Mouse (Mus musculus) myocyte (in vitro differentiated cells): Measurements from ENCODE around the gene Wasf3. TPM values are rescaled to one million over a fixed set of nuclear protein-coding genes. Genes with fewer than 3 reads are reported as not detected.

Experiments used
- H3K27me3 ChIP-seq: one replicate; pipeline ENCODE4 v1.6.1; 2011; ENCODE audit not compliant: control insufficient read depth, insufficient read depth, insufficient read length
- H3K36me3 ChIP-seq: one replicate; pipeline ENCODE4 v1.6.1; 2011; ENCODE audit not compliant: control insufficient read depth, insufficient read depth
- H3K4me2 ChIP-seq: one replicate; pipeline ENCODE4 v1.6.1; 2011; ENCODE audit warnings: low read depth, control low read depth
- H3K4me3 ChIP-seq: one replicate; pipeline ENCODE4 v1.5.1; 2011; ENCODE audit warnings: mild to moderate bottlenecking, control low read depth, moderate library complexity
- H3K79me2 ChIP-seq: one replicate; pipeline ENCODE4 v1.6.1; 2011; ENCODE audit not compliant: control insufficient read depth, insufficient read depth
- H3ac ChIP-seq: one replicate; pipeline ENCODE4 v1.6.1; 2011; ENCODE audit not compliant: control insufficient read depth, insufficient read length
- CEBPB ChIP-seq: IDR thresholded peaks from 2 replicates; pipeline ENCODE4 v1.6.1; 2011; ENCODE audit warnings: mild to moderate bottlenecking, moderate library complexity; ENCODE audit not compliant: poor library complexity, insufficient read depth, severe bottlenecking
- E2F4 ChIP-seq: IDR thresholded peaks from one replicate; pipeline ENCODE4 v1.6.1; 2011; ENCODE audit warnings: mild to moderate bottlenecking, control low read depth, moderate library complexity; ENCODE audit not compliant: insufficient read depth
- MAX ChIP-seq: IDR thresholded peaks from one replicate; pipeline ENCODE4 v1.6.1; 2011; ENCODE audit warnings: low read depth, mild to moderate bottlenecking, control low read depth
- MYOD1 ChIP-seq, 3 experiments: IDR thresholded peaks; one replicate each; pipeline ENCODE4 v1.6.1; 2011; ENCODE audit warnings: control low read depth in 2 of 3, low read depth in 2 of 3, mild to moderate bottlenecking in 2 of 3, moderate library complexity in 1 of 3; ENCODE audit not compliant: insufficient read length in 2 of 3, control insufficient read depth in 1 of 3
- MYOG ChIP-seq, 3 experiments: IDR thresholded peaks; one replicate each; pipeline ENCODE4 v1.6.1; 2011; ENCODE audit warnings: control low read depth in 2 of 3, low read depth in 2 of 3, mild to moderate bottlenecking in 2 of 3; ENCODE audit not compliant: insufficient read length in 2 of 3, control insufficient read depth in 1 of 3, insufficient read depth in 1 of 3
- POLR2A ChIP-seq: IDR thresholded peaks from one replicate; pipeline ENCODE4 v1.6.1; 2011; ENCODE audit warnings: low read depth, mild to moderate bottlenecking, control low read depth, moderate library complexity; ENCODE audit not compliant: insufficient read length
- POLR2AphosphoS2 ChIP-seq: IDR thresholded peaks from one replicate; pipeline ENCODE4 v1.6.1; 2011; ENCODE audit warnings: low read depth, control low read depth; ENCODE audit not compliant: insufficient read length
- REST ChIP-seq: IDR thresholded peaks from one replicate; pipeline ENCODE4 v1.6.1; 2011; ENCODE audit warnings: mild to moderate bottlenecking, control low read depth, moderate library complexity; ENCODE audit not compliant: insufficient read depth, insufficient read length
- SRF ChIP-seq: IDR thresholded peaks from one replicate; pipeline ENCODE4 v1.6.1; 2011; ENCODE audit warnings: low read depth; ENCODE audit not compliant: control insufficient read depth, insufficient read length
- TCF12 ChIP-seq: IDR thresholded peaks from one replicate; pipeline ENCODE4 v1.6.1; 2011; ENCODE audit warnings: mild to moderate bottlenecking, control low read depth; ENCODE audit not compliant: poor library complexity, insufficient read depth, severe bottlenecking
- TCF3 ChIP-seq: IDR thresholded peaks from one replicate; pipeline ENCODE4 v1.6.1; 2011; ENCODE audit warnings: low read depth, control low read depth; ENCODE audit not compliant: insufficient read length
- USF1 ChIP-seq: IDR thresholded peaks from one replicate; pipeline ENCODE4 v1.6.1; 2011; ENCODE audit warnings: low read depth, mild to moderate bottlenecking, control low read depth, moderate library complexity
- polyA plus RNA-seq: library from polyadenylated mRNA; unstranded; fragments of >200 nt; fragmentation: generic; extraction: Trizol; gene quantifications from one replicate; pipeline ENCODE4 v1.2.1, GENCODE M21; 2012; ENCODE audit warnings: missing spikeins

Wasf3 gene
- polyA plus RNA-seq, 1 experiment = not detected

- H3K4me3 ChIP-seq = no peak overlapping the region
- TF ChIP-seq TCF12 (no peak), MYOG (IDR thresholded peaks at IDR 0.05; ENCODE audit: control insufficient read depth in 1 of 3, insufficient read depth in 1 of 3, insufficient read length in 2 of 3, low read depth in 2 of 3) (no peak), TCF3 (no peak), MYOD1 (IDR thresholded peaks at IDR 0.05; ENCODE audit: control insufficient read depth in 1 of 3, insufficient read length in 2 of 3, low read depth in 2 of 3) (no peak), MAX (no peak), CEBPB (no peak), POLR2AphosphoS2 (no peak), POLR2A (no peak), E2F4 (no peak), USF1 (no peak), REST (no peak), SRF (no peak)
- H3K27me3 ChIP-seq = peaks cover 5% of the 10 kb centered on the region
- no peak overlapping the region for H3K4me2 ChIP-seq
- H3ac ChIP-seq = no peak overlapping the region
- no peaks in the 10 kb centered on the region for H3K79me2 ChIP-seq
- H3K36me3 ChIP-seq = no peaks in the 10 kb centered on the region
Measured at GRCm38 (mm10) chr5:146415218-146415617, 30.4 kb downstream of the Wasf3 start.

- TF ChIP-seq CEBPB (no peak), MYOD1 (IDR thresholded peaks at IDR 0.05; ENCODE audit: control insufficient read depth in 1 of 3, insufficient read length in 2 of 3, low read depth in 2 of 3) (no peak), REST (no peak), MAX (no peak), E2F4 (no peak), POLR2AphosphoS2 (no peak), SRF (no peak), TCF3 (no peak), TCF12 (no peak), POLR2A (no peak), MYOG (IDR thresholded peaks at IDR 0.05; ENCODE audit: control insufficient read depth in 1 of 3, insufficient read depth in 1 of 3, insufficient read length in 2 of 3, low read depth in 2 of 3) (no peak), USF1 (no peak)
- no peaks in the 10 kb centered on the region for H3K79me2 ChIP-seq
- no peak overlapping the region for H3K4me2 ChIP-seq
- H3ac ChIP-seq = no peak overlapping the region
- H3K4me3 ChIP-seq = no peak overlapping the region
- H3K27me3 ChIP-seq = peaks cover 5% of the 10 kb centered on the region
- no peaks in the 10 kb centered on the region for H3K36me3 ChIP-seq
Measured at GRCm38 (mm10) chr5:146416331-146417110, 31.7 kb downstream of the Wasf3 start.

GRCm38 (mm10) chr5:146418092-146418491 lies 33.3 kb downstream of the Wasf3 start:
- H3K79me2 ChIP-seq = no peaks in the 10 kb centered on the region
- no peak overlapping the region for H3K4me2 ChIP-seq
- TF ChIP-seq MYOD1 (IDR thresholded peaks at IDR 0.05; ENCODE audit: control insufficient read depth in 1 of 3, insufficient read length in 2 of 3, low read depth in 2 of 3) = no peak
- TF ChIP-seq MAX = no peak
- no peak for TF ChIP-seq E2F4
- TF ChIP-seq TCF12 = no peak
- TF ChIP-seq MYOG (IDR thresholded peaks at IDR 0.05; ENCODE audit: control insufficient read depth in 1 of 3, insufficient read depth in 1 of 3, insufficient read length in 2 of 3, low read depth in 2 of 3) = no peak
- TF ChIP-seq SRF = no peak
- TF ChIP-seq REST = no peak
- TF ChIP-seq POLR2A = no peak
- no peak for TF ChIP-seq USF1
- no peak for TF ChIP-seq POLR2AphosphoS2
- no peak for TF ChIP-seq TCF3
- TF ChIP-seq CEBPB = no peak
- H3K36me3 ChIP-seq = no peaks in the 10 kb centered on the region
- H3K4me3 ChIP-seq = no peak overlapping the region
- peaks cover 5% of the 10 kb centered on the region for H3K27me3 ChIP-seq
- no peak overlapping the region for H3ac ChIP-seq

- TF ChIP-seq POLR2A (no peak), TCF3 (no peak), SRF (no peak), E2F4 (no peak), TCF12 (no peak), POLR2AphosphoS2 (no peak), MAX (no peak), MYOD1 (IDR thresholded peaks at IDR 0.05; ENCODE audit: control insufficient read depth in 1 of 3, insufficient read length in 2 of 3, low read depth in 2 of 3) (no peak), USF1 (no peak), CEBPB (no peak)
- no peaks in the 10 kb centered on the region for H3K36me3 ChIP-seq
- no peak overlapping the region for H3ac ChIP-seq
- H3K4me3 ChIP-seq = no peak overlapping the region
- no peaks in the 10 kb centered on the region for H3K79me2 ChIP-seq
- peaks cover 3% of the 10 kb centered on the region for H3K27me3 ChIP-seq
- no peak overlapping the region for H3K4me2 ChIP-seq
Measured at GRCm38 (mm10) chr5:146420081-146420480, 35.3 kb downstream of the Wasf3 start.

- Histone ChIP-seq H3K27me3 (no peaks in the 10 kb centered on the region), H3K79me2 (no peaks in the 10 kb centered on the region)
Measured at GRCm38 (mm10) chr5:146424711-146425326, 40.0 kb downstream of the Wasf3 start.

More at GRCm38 (mm10) chr5:146424711-146425326, 40.0 kb downstream of the Wasf3 start:
- H3ac ChIP-seq = no peak overlapping the region
- no peak for TF ChIP-seq TCF12
- TF ChIP-seq CEBPB = no peak
- no peak for TF ChIP-seq MYOD1 (IDR thresholded peaks at IDR 0.05; ENCODE audit: control insufficient read depth in 1 of 3, insufficient read length in 2 of 3, low read depth in 2 of 3)
- no peak for TF ChIP-seq E2F4
- TF ChIP-seq SRF = no peak
- no peak for TF ChIP-seq MAX
- no peak for TF ChIP-seq POLR2AphosphoS2
- TF ChIP-seq MYOG (IDR thresholded peaks at IDR 0.05; ENCODE audit: control insufficient read depth in 1 of 3, insufficient read depth in 1 of 3, insufficient read length in 2 of 3, low read depth in 2 of 3) = no peak
- TF ChIP-seq REST = no peak
- H3K36me3 ChIP-seq = no peaks in the 10 kb centered on the region
- no peak overlapping the region for H3K4me3 ChIP-seq
- H3K4me2 ChIP-seq = no peak overlapping the region
